Mouse (Mus musculus) ES-E14 (cell line): ENCODE measurements at regions not wholly inside any gene's neighbourhood (a gene's known extent, or its start where the extent isn't known, plus 50 kb on each side); places are given as distances from the start of the nearest gene placed in this dataset.

Source experiments
- CHD2 ChIP-seq: IDR thresholded peaks from 2 replicates; pipeline ENCODE4 v1.6.1; 2014; ENCODE audit warnings: mild to moderate bottlenecking, low read depth, low read length, inconsistent platforms
- HCFC1 ChIP-seq: IDR thresholded peaks from 2 replicates; pipeline ENCODE4 v1.6.1; 2012; ENCODE audit warnings: low read length, inconsistent platforms, borderline replicate concordance; ENCODE audit not compliant: insufficient read depth

DNA sequence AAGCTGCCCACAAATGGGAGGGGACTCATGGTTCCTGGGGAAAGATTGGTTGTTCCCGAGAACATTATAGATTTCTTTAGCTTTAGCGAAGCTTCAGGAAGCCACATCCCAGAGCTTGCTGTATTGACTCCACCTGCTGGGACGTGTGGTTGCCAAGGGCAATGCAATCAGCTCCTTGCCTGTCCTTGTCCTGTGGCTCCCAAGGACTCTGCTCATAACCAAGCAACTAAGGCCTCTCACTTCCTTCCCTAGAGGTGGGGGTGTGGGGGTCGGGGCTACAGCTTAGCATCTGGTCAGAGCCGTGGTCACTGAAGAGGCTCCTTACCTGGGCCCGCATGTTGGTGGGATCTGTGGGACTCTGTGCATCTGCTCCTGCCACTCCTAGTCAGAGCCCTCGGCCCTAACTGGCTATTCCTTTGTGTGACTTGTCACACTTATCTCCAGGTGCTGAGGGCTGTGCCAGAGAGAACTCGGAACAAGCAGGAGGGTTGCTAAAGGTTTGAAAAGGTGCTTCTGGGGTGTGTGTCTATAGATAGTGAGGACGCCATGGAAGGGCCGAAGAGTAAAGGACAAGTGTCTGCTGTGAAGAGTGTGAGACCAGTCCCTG, 270.9 kb upstream of the N4bp1 start:
- TF ChIP-seq CHD2 (no peak), HCFC1 (no peak)
